Mouse (Mus musculus): ENCODE measurements around the gene Dennd4a. TPM values are rescaled to one million over a fixed set of nuclear protein-coding genes. Genes with fewer than 3 reads are reported as not detected.

Gene Dennd4a
- total RNA-seq, 2 experiments from 2014 or later: 10.9 to 13.1 TPM

GRCm38 (mm10) chr9:64956337-64956736, 145.2 kb downstream of the Dennd4a start:
- no peak for DNase-seq (ENCODE audit: low spot score in 2 of 2)

- no peak for DNase-seq (ENCODE audit: low spot score in 2 of 2)
Measured at GRCm38 (mm10) chr9:64957276-64957675, 146.1 kb downstream of the Dennd4a start.

- DNase-seq (ENCODE audit: low spot score in 2 of 2): peak; percentile 89 to 94
Measured at GRCm38 (mm10) chr9:64960117-64960977, 149.2 kb downstream of the Dennd4a start, which contains the start of gene Ints14. Ints14 (plus strand) TSS chr9:64960905.

GRCm38 (mm10) chr9:64960978-64961320, 149.8 kb downstream of the Dennd4a start:
- DNase-seq (ENCODE audit: low spot score in 2 of 2): no peak

Other genes starting within 250 kb of the Dennd4a start
- 100 to 1,000 TPM; 145 to 155 TPM for gene Rab11a, start 73.6 kb upstream of the Dennd4a start, total RNA-seq (2021)
- gene Slc24a1, start 140.3 kb downstream of the Dennd4a start, total RNA-seq (2021): under 1 TPM; 0.10 to 0.13 TPM
- gene Ints14, start 149.6 kb downstream of the Dennd4a start, total RNA-seq (2021): 10 to 100 TPM; 23.9 to 26.5 TPM
- 10 to 100 TPM; 18.2 to 20.1 TPM for gene Hacd3, start 210.4 kb downstream of the Dennd4a start, total RNA-seq (2021)
- gene Dpp8, start 221.1 kb downstream of the Dennd4a start, total RNA-seq (2021): 100 to 1,000 TPM in 1 of 2 experiments, 10 to 100 TPM in 1; 85.3 to 103 TPM

Measured in gastrocnemius, postnatal 4 days (tissue).